Mouse (Mus musculus) kidney, embryonic 15.5 days (tissue): ENCODE measurements around the gene Ints4. TPM values are rescaled to one million over a fixed set of nuclear protein-coding genes. Genes with fewer than 3 reads are reported as not detected.

ENCODE experiments used
- polyA plus RNA-seq: library from polyadenylated mRNA; unstranded; fragments of >200 nt; fragmentation: Nextera tagmentation; extraction: Ambion mirVana; gene quantifications from 2 replicates; pipeline ENCODE4 v1.2.1, GENCODE M21; 2015

Gene Ints4
- polyA plus RNA-seq, 1 experiment from 2014 or later = 53.5 TPM

Other genes starting within 250 kb of the Ints4 start
- 1.5 and 1.9 TPM in 2 replicates for gene Usp35, start 148.9 kb upstream of the Ints4 start, polyA plus RNA-seq
- 3.8 and 4.2 TPM in 2 replicates for gene Kctd21, start 148.6 kb upstream of the Ints4 start, polyA plus RNA-seq
- 49.3 and 51.7 TPM in 2 replicates for gene Alg8, start 109.3 kb upstream of the Ints4 start, polyA plus RNA-seq
- gene Ndufc2, start 81.0 kb upstream of the Ints4 start, polyA plus RNA-seq = 359 and 418 TPM in 2 replicates
- gene Thrsp, start 63.2 kb upstream of the Ints4 start, polyA plus RNA-seq = 0.72 and 1.0 TPM in 2 replicates
- 2.0 and 2.3 TPM in 2 replicates for gene Kctd14, start 29.6 kb upstream of the Ints4 start, polyA plus RNA-seq
- 45.9 and 51.7 TPM in 2 replicates for gene Aamdc, start 98.5 kb downstream of the Ints4 start, polyA plus RNA-seq
- gene Rsf1, start 98.9 kb downstream of the Ints4 start, polyA plus RNA-seq = 23.8 and 27.8 TPM in 2 replicates
- 193 and 202 TPM in 2 replicates for gene Clns1a, start 215.7 kb downstream of the Ints4 start, polyA plus RNA-seq